Mouse (Mus musculus) intestine, postnatal 0 days (tissue): ENCODE results near the gene Zdhhc19. TPM values are rescaled to one million over a fixed set of nuclear protein-coding genes. Genes with fewer than 3 reads are reported as not detected.
A peak's percentile ranks its signal among the peaks of the same experiment; 100 is the strongest.

Source experiments
- ATAC-seq: fragments of 200-750 bp; cut with Nextera tagmentation; 2 replicates; pipeline ENCODE4 v1.8.0; 2017; ENCODE audit warnings: mild to moderate bottlenecking, moderate TSS enrichment, moderate library complexity
- H3K27ac ChIP-seq: fragments of 300-500 bp; sonication (generic); 2 replicates; pipeline ENCODE4 v1.5.1; 2014; ENCODE audit warnings: mild to moderate bottlenecking, low read depth, low read length, moderate library complexity
- H3K27me3 ChIP-seq: fragments of 300-500 bp; sonication (generic); replicated peaks from 2 replicates; pipeline ENCODE4 v1.6.1; 2014; ENCODE audit warnings: low read length, mixed read lengths; ENCODE audit not compliant: control insufficient read depth, insufficient read depth
- H3K36me3 ChIP-seq: fragments of 300-500 bp; sonication (generic); 2 replicates; pipeline ENCODE4 v1.6.1; 2014; ENCODE audit warnings: mild to moderate bottlenecking, moderate library complexity; ENCODE audit not compliant: control insufficient read depth, insufficient read depth
- H3K4me1 ChIP-seq: fragments of 300-500 bp; sonication (generic); replicated peaks from 2 replicates; pipeline ENCODE4 v1.6.1; 2014; ENCODE audit warnings: antibody characterized with exemption, low read length, mixed read lengths; ENCODE audit not compliant: control insufficient read depth, insufficient read depth
- H3K4me2 ChIP-seq: fragments of 300-500 bp; sonication (generic); replicated peaks from 2 replicates; pipeline ENCODE4 v1.6.1; 2014; ENCODE audit warnings: low read depth, mild to moderate bottlenecking, moderate library complexity
- H3K4me3 ChIP-seq: fragments of 300-500 bp; sonication (generic); 2 replicates; pipeline ENCODE4 v1.5.1; 2014; ENCODE audit warnings: low read depth, low read length
- H3K9ac ChIP-seq: fragments of 300-500 bp; sonication (generic); 2 replicates; pipeline ENCODE4 v1.6.1; 2014; ENCODE audit warnings: mild to moderate bottlenecking, low read depth, low read length
- H3K9me3 ChIP-seq: fragments of 300-500 bp; sonication (generic); 2 replicates; pipeline ENCODE4 v1.6.1; 2016; ENCODE audit warnings: mixed run types; ENCODE audit not compliant: control insufficient read depth
- CTCF ChIP-seq: sonication (generic); IDR thresholded peaks from 2 replicates; pipeline ENCODE4 v1.5.1; 2016; ENCODE audit warnings: low read depth, mild to moderate bottlenecking, control low read depth, antibody characterized with exemption, moderate library complexity
- WGBS: fragments of 180-500 bp; shearing (Covaris S2); extraction: QIAGEN DNeasy Blood & Tissue Kit; methylation state at CpG from one replicate; pipeline ENCODE4 v1.1.7; 2014; 5-methylcytosine and 5-hydroxymethylcytosine counted together
- polyA plus RNA-seq: library from polyadenylated mRNA; unstranded; fragments of >200 nt; fragmentation: Nextera tagmentation; extraction: Ambion mirVana; gene quantifications from 2 replicates; pipeline ENCODE4 v1.2.1, GENCODE M21; 2015

Zdhhc19 gene
- polyA plus RNA-seq, 1 experiment from 2014 or later: 3.8 TPM

DNA sequence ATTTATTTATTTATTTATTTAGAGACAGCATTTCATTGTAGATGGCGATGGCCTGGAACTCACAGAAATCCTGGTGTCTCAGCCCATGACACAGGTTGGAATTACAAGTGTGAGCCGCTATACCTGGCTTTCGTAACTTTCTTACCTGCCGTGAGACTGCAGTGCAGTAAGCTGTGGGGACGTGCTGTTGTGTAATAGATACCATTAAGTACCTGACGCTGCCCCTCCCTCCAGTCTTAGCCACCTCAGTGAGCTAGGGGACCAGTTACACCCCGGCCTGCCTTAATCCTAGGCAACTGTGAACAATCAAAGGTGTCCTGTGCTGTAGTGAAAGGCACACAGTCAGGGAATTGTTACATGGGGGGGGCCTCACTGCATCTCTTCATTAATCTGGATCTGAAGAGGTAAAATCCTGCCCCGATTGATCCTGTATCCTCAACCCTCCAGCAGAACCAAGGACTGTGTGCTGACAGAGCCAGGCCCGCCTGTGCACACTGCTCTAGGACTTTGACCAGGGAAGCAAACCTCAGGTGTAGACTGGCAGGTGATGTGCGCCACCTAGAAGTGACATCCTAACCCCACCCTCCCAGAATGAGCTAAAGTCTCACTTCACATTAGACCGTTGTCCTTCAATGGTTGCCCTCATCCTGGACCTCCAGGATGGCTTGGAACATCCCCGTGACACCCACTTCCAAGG, 21.9 kb downstream of the Zdhhc19 start:
- Histone ChIP-seq H3K9me3 (no peaks in the 10 kb centered on the region), H3K4me3 (no peak overlapping the region), H3K4me2 (no peak overlapping the region), H3K4me1 (0 out of 2 replicates have a peak, but pooled peaks cover 3% of the 10 kb centered on the region), H3K27ac (peak overlapping the region; percentile 16; the same call in 1 of the 2 replicates), H3K9ac (no peak overlapping the region), H3K27me3 (no peaks in the 10 kb centered on the region), H3K36me3 (no peaks in the 10 kb centered on the region)
- WGBS: 50% methylated on average over 12 of the region's 12 CpGs
- TF ChIP-seq CTCF: peak; percentile 26
- peak; percentile 87 for ATAC-seq

DNA sequence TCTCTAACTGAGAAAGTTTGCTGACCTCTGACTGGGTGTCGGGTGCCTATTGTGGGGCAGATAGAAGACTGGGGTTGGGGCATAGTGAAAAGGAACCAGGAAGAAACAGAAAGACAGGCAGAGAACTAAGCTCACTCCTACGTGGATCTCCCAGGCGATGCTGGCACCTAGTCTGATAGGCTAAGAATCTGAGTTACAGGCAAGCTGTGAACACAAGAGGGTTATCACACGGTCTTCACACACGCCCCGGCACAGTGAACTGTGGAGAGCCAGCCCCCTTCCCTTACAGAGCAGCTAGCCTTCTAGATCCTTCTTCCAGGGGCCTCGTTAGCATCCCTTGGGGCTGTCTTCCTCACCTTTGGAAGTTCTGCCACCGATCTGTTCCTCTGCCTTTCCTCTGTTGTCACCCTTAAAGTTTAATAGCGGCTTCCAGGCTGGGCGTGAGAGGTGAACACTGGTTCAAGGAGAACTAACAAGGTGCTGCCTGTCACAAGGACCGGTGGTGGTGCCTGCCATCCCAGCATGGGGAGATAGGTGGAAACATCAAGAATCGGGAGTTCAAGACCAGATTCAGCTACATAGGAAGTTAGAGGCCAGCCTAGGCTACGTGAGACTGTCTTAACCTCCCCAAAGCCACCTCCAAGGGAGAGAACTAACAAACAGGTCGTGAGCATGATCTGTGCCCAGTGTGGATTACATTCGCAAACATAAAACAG, 23.7 kb downstream of the Zdhhc19 start:
- no peaks in the 10 kb centered on the region for H3K9me3 ChIP-seq
- 0 out of 2 replicates have a peak, but pooled peaks cover 9% of the 10 kb centered on the region for H3K4me1 ChIP-seq
- H3K36me3 ChIP-seq: no peaks in the 10 kb centered on the region
- H3K9ac ChIP-seq: no peak overlapping the region
- no peaks in the 10 kb centered on the region for H3K27me3 ChIP-seq
- no peak for ATAC-seq
- no peak overlapping the region for H3K4me2 ChIP-seq
- H3K4me3 ChIP-seq: no peak overlapping the region
- no peak overlapping the region for H3K27ac ChIP-seq
- TF ChIP-seq CTCF: no peak
- 74% methylated on average over 15 of the region's 15 CpGs for WGBS

DNA sequence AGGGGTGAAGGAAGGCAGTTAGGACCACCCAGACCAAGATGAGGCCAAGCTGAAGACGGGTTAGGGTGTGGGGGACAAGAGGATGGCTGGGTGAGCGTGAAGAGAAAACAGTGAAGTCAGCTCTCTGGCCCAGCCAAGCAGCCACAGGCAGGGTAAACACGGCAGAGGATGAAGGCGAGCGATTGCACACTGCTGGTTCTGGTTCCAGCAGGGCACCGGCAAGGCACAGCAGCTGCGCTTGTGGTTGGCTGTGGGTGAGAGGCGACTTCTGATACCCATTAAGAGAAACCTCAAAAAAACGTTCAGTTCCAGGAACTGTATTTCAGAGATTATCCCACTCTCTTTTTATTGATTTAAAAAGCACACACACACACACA, 24.3 kb downstream of the Zdhhc19 start:
- Histone ChIP-seq H3K9me3 (no peaks in the 10 kb centered on the region), H3K36me3 (no peaks in the 10 kb centered on the region), H3K27ac (no peak overlapping the region), H3K4me1 (0 out of 2 replicates have a peak, but pooled peaks cover 9% of the 10 kb centered on the region), H3K27me3 (no peaks in the 10 kb centered on the region), H3K4me3 (no peak overlapping the region), H3K4me2 (no peak overlapping the region), H3K9ac (no peak overlapping the region)
- ATAC-seq: no peak
- no peak for TF ChIP-seq CTCF
- WGBS: 52% methylated on average over 9 of the region's 9 CpGs

GRCm38 (mm10) chr16:32522578-32523194, 26.6 kb downstream of the Zdhhc19 start:
- H3K4me3 ChIP-seq: no peak overlapping the region
- no peak overlapping the region for H3K27ac ChIP-seq
- H3K36me3 ChIP-seq: no peaks in the 10 kb centered on the region
- TF ChIP-seq CTCF: no peak
- no peak overlapping the region for H3K9ac ChIP-seq
- WGBS: 66% methylated on average over 6 of the region's 6 CpGs
- no peaks in the 10 kb centered on the region for H3K27me3 ChIP-seq
- H3K4me2 ChIP-seq: no peak overlapping the region
- H3K4me1 ChIP-seq: 0 out of 2 replicates have a peak, but pooled peaks cover 9% of the 10 kb centered on the region
- H3K9me3 ChIP-seq: no peaks in the 10 kb centered on the region
- ATAC-seq: no peak

DNA sequence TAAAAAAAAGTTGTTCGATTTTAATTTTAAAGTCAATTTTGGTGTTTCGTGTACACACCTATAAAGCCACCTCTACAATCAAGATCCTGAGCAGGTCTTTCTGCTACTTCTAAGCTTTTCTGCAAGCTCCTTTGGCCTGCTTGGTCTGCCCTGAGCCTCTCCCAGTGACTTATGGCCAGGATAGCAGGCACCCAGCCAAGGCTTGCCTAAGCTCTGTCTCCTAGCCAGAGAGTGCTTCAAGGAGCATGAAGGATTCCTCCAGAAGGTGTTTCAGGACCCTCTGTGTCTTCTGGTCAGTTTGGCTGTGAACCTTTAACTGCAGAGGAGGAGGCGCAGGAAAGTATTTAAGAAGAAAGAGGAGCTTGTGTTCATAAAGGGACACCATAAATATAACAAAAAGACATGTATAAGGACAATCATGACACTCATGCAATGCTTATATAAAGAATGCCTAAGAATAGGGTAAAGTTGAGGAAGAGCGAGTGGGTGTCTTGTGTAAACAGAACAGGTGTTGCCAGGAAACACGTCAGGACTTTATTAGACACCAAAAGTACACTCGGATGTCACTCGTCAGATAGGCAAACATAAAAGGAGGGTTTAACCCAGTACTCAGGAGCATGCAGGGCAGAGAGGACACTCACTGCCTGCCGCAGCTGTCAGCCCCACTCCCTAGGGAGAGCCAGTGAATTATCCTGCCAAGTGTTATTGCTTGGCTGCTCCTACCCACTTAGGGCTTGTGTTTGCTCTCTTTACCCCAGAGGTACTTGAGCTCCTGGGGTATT, 27.6 kb downstream of the Zdhhc19 start:
- Histone ChIP-seq H3K9me3 (no peaks in the 10 kb centered on the region), H3K36me3 (no peaks in the 10 kb centered on the region), H3K9ac (no peak overlapping the region), H3K27me3 (no peaks in the 10 kb centered on the region), H3K4me1 (0 out of 2 replicates have a peak, but pooled peaks cover 9% of the 10 kb centered on the region), H3K27ac (no peak overlapping the region), H3K4me2 (no peak overlapping the region), H3K4me3 (no peak overlapping the region)
- TF ChIP-seq CTCF: no peak
- ATAC-seq: peak; percentile 46; the same call in 1 of the 2 replicates
- WGBS: 42% methylated on average over 8 of the region's 8 CpGs
